Mouse (Mus musculus) intestine, embryonic 16.5 days (tissue): ENCODE data around the gene Pakap. TPM values are rescaled to one million over a fixed set of nuclear protein-coding genes. Genes with fewer than 3 reads are reported as not detected.

Experiments used
- ATAC-seq: fragments of 200-750 bp; cut with Nextera tagmentation; 2 replicates; pipeline ENCODE4 v1.8.0; 2017; ENCODE audit warnings: moderate TSS enrichment, moderate library complexity
- H3K27ac ChIP-seq: fragments of 300-500 bp; sonication (generic); 2 replicates; pipeline ENCODE4 v1.5.1; 2014; ENCODE audit warnings: mild to moderate bottlenecking, low read length
- H3K27me3 ChIP-seq: fragments of 300-500 bp; sonication (generic); replicated peaks from 2 replicates; pipeline ENCODE4 v1.6.1; 2014; ENCODE audit warnings: low read length, control low read depth, mixed read lengths; ENCODE audit not compliant: control insufficient read depth, insufficient read depth
- H3K36me3 ChIP-seq: fragments of 300-500 bp; sonication (generic); 2 replicates; pipeline ENCODE4 v1.6.1; 2014; ENCODE audit warnings: low read length, control low read depth; ENCODE audit not compliant: control insufficient read depth, insufficient read depth
- H3K4me1 ChIP-seq: fragments of 300-500 bp; sonication (generic); 2 replicates; pipeline ENCODE4 v1.6.1; 2014; ENCODE audit warnings: low read length, control low read depth, mixed read lengths; ENCODE audit not compliant: control insufficient read depth, insufficient read depth
- H3K4me2 ChIP-seq: fragments of 300-500 bp; sonication (generic); 2 replicates; pipeline ENCODE4 v1.6.1; 2014; ENCODE audit warnings: low read depth, low read length, control low read depth
- H3K4me3 ChIP-seq: fragments of 300-500 bp; sonication (generic); 2 replicates; pipeline ENCODE4 v1.5.1; 2014; ENCODE audit warnings: mild to moderate bottlenecking, low read length
- H3K9ac ChIP-seq: fragments of 300-500 bp; sonication (generic); 2 replicates; pipeline ENCODE4 v1.6.1; 2014; ENCODE audit warnings: low read depth, low read length
- H3K9me3 ChIP-seq: fragments of 300-500 bp; sonication (generic); 2 replicates; pipeline ENCODE4 v1.6.1; 2016; ENCODE audit warnings: low read length, control low read depth; ENCODE audit not compliant: control insufficient read depth
- WGBS: fragments of 180-500 bp; shearing (Covaris S2); extraction: QIAGEN DNeasy Blood & Tissue Kit; methylation state at CpG from one replicate; pipeline ENCODE4 v1.1.7; 2014; 5-methylcytosine and 5-hydroxymethylcytosine counted together
- polyA plus RNA-seq: library from polyadenylated mRNA; unstranded; fragments of >200 nt; fragmentation: Nextera tagmentation; extraction: Ambion mirVana; gene quantifications from 2 replicates; pipeline ENCODE4 v1.2.1, GENCODE M21; 2015

Pakap gene
- polyA plus RNA-seq, 1 experiment from 2014 or later: 22.0 TPM

- peak overlapping the region; percentile 41 for H3K27ac ChIP-seq
- H3K27me3 ChIP-seq: no peaks in the 10 kb centered on the region
- no peak overlapping the region for H3K4me3 ChIP-seq
- H3K9ac ChIP-seq: no peak overlapping the region
- 72% methylated on average over 1 of the region's 1 CpGs for WGBS
- H3K4me1 ChIP-seq: peaks cover 10% of the 10 kb centered on the region
- no peaks in the 10 kb centered on the region for H3K9me3 ChIP-seq
- H3K4me2 ChIP-seq: no peak overlapping the region
- no peak for ATAC-seq
- H3K36me3 ChIP-seq: no peaks in the 10 kb centered on the region
Observed at GRCm38 (mm10) chr4:57764926-57765325, 196.9 kb downstream of the Pakap start.

GRCm38 (mm10) chr4:57765806-57766205, 197.8 kb downstream of the Pakap start:
- H3K36me3 ChIP-seq: no peaks in the 10 kb centered on the region
- no peak overlapping the region for H3K4me2 ChIP-seq
- no peaks in the 10 kb centered on the region for H3K9me3 ChIP-seq
- ATAC-seq: no peak
- peaks cover 10% of the 10 kb centered on the region for H3K4me1 ChIP-seq
- H3K27me3 ChIP-seq: no peaks in the 10 kb centered on the region
- H3K9ac ChIP-seq: no peak overlapping the region
- WGBS: 53% methylated on average over 4 of the region's 4 CpGs
- H3K4me3 ChIP-seq: no peak overlapping the region
- H3K27ac ChIP-seq: no peak overlapping the region

GRCm38 (mm10) chr4:57769007-57769406, 201.0 kb downstream of the Pakap start:
- no peak overlapping the region for H3K9ac ChIP-seq
- H3K9me3 ChIP-seq: no peaks in the 10 kb centered on the region
- peaks cover 14% of the 10 kb centered on the region for H3K4me1 ChIP-seq
- H3K36me3 ChIP-seq: no peaks in the 10 kb centered on the region
- no peak overlapping the region for H3K4me2 ChIP-seq
- ATAC-seq: no peak
- no peak overlapping the region for H3K4me3 ChIP-seq
- H3K27me3 ChIP-seq: no peaks in the 10 kb centered on the region
- no peak overlapping the region for H3K27ac ChIP-seq
- WGBS: 64% methylated on average over 3 of the region's 3 CpGs

GRCm38 (mm10) chr4:57770185-57770823, 202.3 kb downstream of the Pakap start:
- H3K27ac ChIP-seq: no peak overlapping the region
- H3K9ac ChIP-seq: no peak overlapping the region
- H3K4me1 ChIP-seq: peaks cover 6% of the 10 kb centered on the region
- 75% methylated on average over 4 of the region's 4 CpGs for WGBS
- no peak overlapping the region for H3K4me3 ChIP-seq
- no peaks in the 10 kb centered on the region for H3K9me3 ChIP-seq
- H3K4me2 ChIP-seq: no peak overlapping the region
- no peaks in the 10 kb centered on the region for H3K27me3 ChIP-seq
- no peak for ATAC-seq
- no peaks in the 10 kb centered on the region for H3K36me3 ChIP-seq

GRCm38 (mm10) chr4:57771558-57772219, 203.7 kb downstream of the Pakap start:
- no peak for ATAC-seq
- no peaks in the 10 kb centered on the region for H3K27me3 ChIP-seq
- no peak overlapping the region for H3K4me2 ChIP-seq
- 92% methylated on average over 2 of the region's 2 CpGs for WGBS
- H3K9me3 ChIP-seq: no peaks in the 10 kb centered on the region
- H3K27ac ChIP-seq: no peak overlapping the region
- H3K9ac ChIP-seq: no peak overlapping the region
- no peaks in the 10 kb centered on the region for H3K36me3 ChIP-seq
- H3K4me3 ChIP-seq: no peak overlapping the region
- H3K4me1 ChIP-seq: peaks cover 5% of the 10 kb centered on the region; the same call in 1 of the 2 replicates

GRCm38 (mm10) chr4:57772851-57773510, 205.0 kb downstream of the Pakap start:
- WGBS: 34% methylated on average over 11 of the region's 11 CpGs
- H3K36me3 ChIP-seq: no peaks in the 10 kb centered on the region
- H3K9ac ChIP-seq: no peak overlapping the region
- H3K4me2 ChIP-seq: no peak overlapping the region
- H3K27me3 ChIP-seq: no peaks in the 10 kb centered on the region
- peak overlapping the region; percentile 61 for H3K27ac ChIP-seq
- H3K4me3 ChIP-seq: no peak overlapping the region
- H3K4me1 ChIP-seq: peaks cover 5% of the 10 kb centered on the region; the same call in 1 of the 2 replicates
- no peaks in the 10 kb centered on the region for H3K9me3 ChIP-seq
- peak; percentile 65 for ATAC-seq

- 50% methylated on average over 4 of the region's 4 CpGs for WGBS
- peak; percentile 85 for ATAC-seq
- peaks cover 5% of the 10 kb centered on the region; the same call in 1 of the 2 replicates for H3K4me1 ChIP-seq
Observed at GRCm38 (mm10) chr4:57774517-57774916, 206.5 kb downstream of the Pakap start.

GRCm38 (mm10) chr4:57775582-57775981, 207.6 kb downstream of the Pakap start:
- Histone ChIP-seq H3K36me3 (no peaks in the 10 kb centered on the region), H3K9me3 (no peaks in the 10 kb centered on the region), H3K4me3 (no peak overlapping the region), H3K4me1 (peaks cover 5% of the 10 kb centered on the region; the same call in 1 of the 2 replicates), H3K9ac (no peak overlapping the region), H3K27me3 (no peaks in the 10 kb centered on the region), H3K4me2 (no peak overlapping the region), H3K27ac (no peak overlapping the region)
- no peak for ATAC-seq

More at GRCm38 (mm10) chr4:57774517-57774916, 206.5 kb downstream of the Pakap start:
- Histone ChIP-seq H3K36me3 (no peaks in the 10 kb centered on the region), H3K27ac (no peak overlapping the region), H3K4me3 (no peak overlapping the region), H3K9me3 (no peaks in the 10 kb centered on the region), H3K27me3 (no peaks in the 10 kb centered on the region), H3K9ac (no peak overlapping the region), H3K4me2 (no peak overlapping the region)

GRCm38 (mm10) chr4:57780403-57780802, 212.4 kb downstream of the Pakap start:
- Histone ChIP-seq H3K9me3 (no peaks in the 10 kb centered on the region), H3K4me2 (no peak overlapping the region), H3K27ac (no peak overlapping the region), H3K9ac (no peak overlapping the region), H3K4me1 (peaks cover 20% of the 10 kb centered on the region), H3K4me3 (no peak overlapping the region), H3K36me3 (no peaks in the 10 kb centered on the region), H3K27me3 (peaks cover 11% of the 10 kb centered on the region)
- no peak for ATAC-seq
- 30% methylated on average over 4 of the region's 4 CpGs for WGBS
